Mouse (Mus musculus) heart, postnatal 0 days (tissue): ENCODE data around the gene Ptprn2.

Experiments
- CTCF ChIP-seq: IDR thresholded peaks from 2 replicates; pipeline ENCODE4 v1.5.1; 2016; ENCODE audit warnings: antibody characterized with exemption, control low read depth, low read depth
- EP300 ChIP-seq: IDR thresholded peaks from 2 replicates; pipeline ENCODE4 v1.6.1; 2016; ENCODE audit warnings: antibody characterized with exemption, low read depth

- TF ChIP-seq EP300, result no peak
- TF ChIP-seq CTCF, result no peak
These were observed 562.1 kb downstream of the Ptprn2 start for GRCm38 (mm10) chr12:117047384-117048251.
